Mouse (Mus musculus) ZHBTc4 (cell line): ENCODE measurements around the gene Rhpn2.

Source experiments
- DNase-seq: peaks from one replicate; pipeline ENCODE4 v3.0.0-alpha.2; 2011; ENCODE audit warnings: low read depth, low spot score

The Rhpn2 gene

DNA sequence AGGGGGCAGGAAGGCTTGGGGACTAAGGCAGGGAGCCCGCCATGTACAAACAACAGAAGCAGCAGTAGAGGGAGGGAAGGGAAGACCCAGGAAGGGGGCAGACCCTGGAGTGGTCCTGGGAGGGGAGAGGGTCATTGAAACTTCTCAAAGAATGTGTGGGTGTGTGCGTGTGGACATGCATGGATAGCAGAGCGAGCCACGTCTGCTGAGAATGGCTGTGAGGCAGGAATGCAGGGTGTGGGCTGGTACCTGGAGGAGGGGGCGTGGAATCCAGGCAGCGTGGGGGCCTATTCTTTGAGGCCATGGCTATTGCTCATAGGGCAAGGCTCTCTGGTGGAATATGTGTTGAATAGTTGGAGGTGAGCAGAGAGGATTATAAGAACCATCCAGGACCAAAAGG, 54.7 kb downstream of the Rhpn2 start:
- peak; percentile 83 for DNase-seq

- DNase-seq: peak; percentile 75
These were observed 59.0 kb downstream of the Rhpn2 start for GRCm38 (mm10) chr7:35392935-35393334.

GRCm38 (mm10) chr7:35395734-35396456, 61.9 kb downstream of the Rhpn2 start:
- peak; percentile 26 for DNase-seq

- peak; percentile 98 for DNase-seq
These were observed 62.7 kb downstream of the Rhpn2 start, which contains the start of the genes Faap24 and Cep89 for GRCm38 (mm10) chr7:35396542-35397168. Gene Faap24, minus strand, starts transcription at chr7:35396836. Gene Cep89, plus strand, starts transcription at chr7:35397035.

DNA sequence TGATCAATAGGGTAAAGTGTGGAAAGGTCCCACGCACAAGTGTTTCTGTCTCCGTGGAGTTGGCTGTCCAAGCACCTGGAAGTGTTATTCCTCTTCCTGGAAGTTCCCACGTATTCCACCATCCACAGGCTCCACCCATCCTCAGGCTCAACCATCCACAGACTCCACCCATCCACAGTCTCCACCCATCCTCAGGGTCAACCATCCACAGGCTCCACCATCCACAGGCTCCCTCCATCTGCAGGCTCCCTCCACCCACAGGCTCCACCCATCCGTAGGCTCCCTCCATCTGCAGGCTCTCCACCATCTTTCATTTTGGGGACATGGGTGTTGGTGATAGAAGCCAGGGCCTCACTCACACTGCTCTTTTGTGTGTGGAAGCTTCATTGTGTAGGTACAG, 67.2 kb downstream of the Rhpn2 start:
- DNase-seq: peak; percentile 91

DNA sequence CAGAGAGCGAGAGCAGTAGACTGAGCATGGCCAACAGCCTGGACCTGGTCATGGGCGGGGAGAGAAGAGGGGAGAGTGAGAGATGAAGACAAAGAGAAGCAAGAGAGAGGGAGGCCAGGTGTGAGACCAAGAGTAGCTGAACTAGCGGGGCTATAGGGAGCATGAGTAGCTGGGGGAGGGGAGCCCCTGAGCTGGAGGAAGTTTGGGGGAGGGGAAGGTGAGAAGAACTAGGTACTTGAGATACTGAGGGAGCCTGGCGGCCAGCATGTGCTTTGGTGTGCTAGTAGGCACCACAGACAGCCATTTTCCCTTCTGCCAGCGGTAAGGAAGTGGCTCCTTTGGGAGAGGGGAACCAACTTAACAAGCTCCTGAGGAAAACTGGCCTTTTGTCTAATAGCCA, 81.3 kb downstream of the Rhpn2 start:
- DNase-seq: no peak

DNA sequence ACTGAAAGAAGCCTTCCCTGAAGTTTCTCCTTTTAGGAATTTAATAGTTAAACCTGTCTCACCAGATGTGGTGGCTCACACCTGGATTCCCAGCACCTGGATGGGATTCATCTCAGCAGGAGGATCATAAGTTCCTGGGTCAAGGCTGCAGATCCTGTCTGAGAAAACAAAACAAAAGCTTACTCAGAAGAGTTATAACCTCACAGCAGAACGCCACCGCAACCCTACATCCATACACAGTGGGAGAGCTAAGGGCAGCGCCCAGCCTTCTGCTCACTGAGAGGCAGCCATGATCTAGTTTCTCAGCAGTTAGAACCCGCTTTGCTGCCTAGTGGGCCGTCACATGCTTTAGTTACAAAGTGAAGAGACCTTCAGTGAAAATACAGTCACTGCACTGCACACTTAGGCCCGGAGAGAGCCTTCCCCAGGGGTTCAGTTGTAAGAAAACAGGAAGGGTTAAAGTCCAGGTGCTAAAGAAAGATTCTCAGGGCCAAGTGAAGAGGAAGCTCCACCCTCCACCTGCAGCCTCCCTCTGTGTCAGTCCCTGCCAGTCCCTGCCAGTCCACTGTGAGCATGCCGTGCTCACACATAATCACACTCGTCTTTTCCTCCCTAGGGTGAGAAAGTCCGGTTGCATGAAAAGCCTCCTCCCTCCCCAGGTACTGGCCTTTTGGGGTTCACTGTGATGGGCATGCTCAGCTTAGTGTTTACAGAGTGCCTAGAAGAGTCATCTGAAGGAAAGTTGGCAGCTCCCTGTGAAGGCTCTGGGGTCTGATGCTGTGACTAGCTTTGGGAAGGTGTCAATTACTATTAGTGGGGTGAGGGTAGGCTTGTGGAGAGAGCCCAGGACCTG, 82.1 kb downstream of the Rhpn2 start:
- no peak for DNase-seq

GRCm38 (mm10) chr7:35416654-35416948, 82.6 kb downstream of the Rhpn2 start:
- no peak for DNase-seq

DNA sequence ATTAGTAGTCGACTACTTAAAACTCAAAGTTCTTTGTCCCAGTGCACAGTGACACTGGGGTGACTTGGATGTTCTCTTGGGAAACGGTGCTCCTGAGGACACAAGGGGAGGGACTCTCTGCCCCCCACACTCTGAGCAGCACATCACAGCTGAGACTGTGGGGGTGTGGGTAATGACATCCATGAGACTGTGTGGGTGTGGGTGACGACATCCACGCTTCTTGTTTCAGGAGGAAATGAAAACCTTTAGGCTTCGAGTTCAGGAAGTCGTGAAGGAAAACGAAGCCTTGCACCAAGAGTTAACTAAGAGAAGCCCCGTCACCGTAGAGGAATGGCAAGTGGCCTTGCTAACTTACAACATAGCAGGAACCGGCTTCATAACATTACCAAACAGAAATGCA, 89.1 kb downstream of the Rhpn2 start:
- no peak for DNase-seq

- DNase-seq: no peak
These were observed 94.2 kb downstream of the Rhpn2 start for GRCm38 (mm10) chr7:35428146-35428545.

GRCm38 (mm10) chr7:35435266-35435665, 101.3 kb downstream of the Rhpn2 start:
- peak; percentile 67 for DNase-seq
